Mouse (Mus musculus) ES-CJ7 (cell line): ENCODE measurements around the gene Gpr153.

Experiments
- DNase-seq: peaks from one replicate; pipeline ENCODE4 v3.0.0; 2011; ENCODE audit warnings: low read depth, low spot score

Gene Gpr153

DNA sequence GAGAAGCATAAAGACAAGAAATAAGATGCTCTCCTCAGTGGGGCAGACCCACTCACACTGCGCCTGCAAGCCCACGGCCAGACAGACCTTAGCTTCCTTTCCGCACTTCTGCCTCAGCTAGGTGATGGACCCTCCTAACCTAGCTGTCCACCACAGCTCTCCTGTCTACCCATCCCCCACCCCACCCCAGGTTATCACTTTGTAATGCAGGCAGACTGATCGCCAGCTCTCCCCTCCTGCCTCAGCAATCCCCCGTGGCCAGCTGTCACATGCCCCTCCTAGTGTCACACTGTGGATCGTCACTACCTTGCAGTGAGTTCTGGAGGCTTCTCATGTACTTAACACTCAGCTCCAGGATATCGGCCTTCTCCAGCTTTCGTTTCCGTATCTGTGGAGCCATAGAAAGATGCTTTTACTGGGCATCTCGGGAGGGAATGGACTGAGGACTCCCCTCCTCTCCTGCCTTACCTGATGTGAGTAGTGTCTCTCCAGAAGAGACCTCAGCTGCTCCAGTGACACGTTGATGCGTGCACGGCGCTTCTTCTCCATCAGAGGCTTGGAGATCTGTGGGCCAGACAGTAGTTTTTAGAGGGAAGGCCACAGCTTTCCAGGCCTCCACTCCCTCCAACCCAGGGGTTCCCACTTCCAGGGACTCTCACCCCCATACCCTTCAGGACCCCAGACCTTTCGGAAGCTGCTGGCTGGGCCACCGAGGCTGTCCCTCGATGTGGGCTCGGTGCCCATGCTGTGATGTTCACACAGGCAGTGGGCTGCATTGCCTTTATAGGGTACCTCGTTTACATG lies 13.5 kb downstream of the Gpr153 start:
- DNase-seq: no peak

DNA sequence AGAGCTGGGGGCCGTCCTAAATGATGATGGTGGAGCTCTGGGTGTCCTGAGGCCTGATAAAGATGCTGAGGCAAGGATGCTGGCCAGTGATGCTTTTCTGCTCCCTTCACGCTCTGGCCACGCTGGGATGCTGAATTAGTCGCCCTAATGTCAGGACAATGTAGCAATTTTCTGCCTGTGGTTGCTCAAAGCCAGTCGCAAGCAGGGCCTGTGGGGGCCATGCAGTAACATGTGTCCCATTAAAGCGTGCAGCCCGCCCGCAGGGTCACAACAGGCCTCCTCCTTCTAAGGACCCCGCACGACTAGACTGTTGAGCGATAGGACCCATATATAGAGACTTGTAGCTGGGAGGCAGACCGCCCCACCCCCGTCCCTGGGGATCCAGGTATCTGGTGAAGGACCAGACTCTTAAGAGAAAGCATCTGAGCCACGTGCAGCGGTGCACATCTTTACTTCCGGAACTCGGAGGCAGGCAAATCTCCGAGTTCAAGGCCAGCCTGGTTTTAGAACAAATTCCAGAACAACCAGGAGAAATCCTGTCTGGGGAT lies 14.4 kb downstream of the Gpr153 start:
- no peak for DNase-seq

DNA sequence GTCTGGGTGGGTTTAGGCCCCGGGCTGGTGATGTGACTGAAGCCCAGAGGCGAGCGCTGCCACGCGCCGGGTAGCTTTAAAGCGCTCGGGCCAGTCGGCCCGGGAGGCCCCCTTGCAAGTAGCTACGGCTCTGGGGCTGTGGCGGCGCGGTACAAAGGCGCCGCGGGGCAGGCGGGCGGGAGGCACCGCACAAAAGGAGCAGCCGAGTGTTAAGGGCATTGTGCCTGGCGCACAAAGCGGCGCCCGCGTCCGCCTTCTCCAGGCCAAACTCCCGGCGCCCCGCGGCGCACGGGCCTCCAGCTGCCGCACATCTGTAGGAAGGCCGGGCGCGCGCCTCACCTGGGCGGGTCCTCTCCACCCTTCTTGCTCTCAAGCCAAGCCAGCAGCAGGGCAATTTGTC lies 16.4 kb downstream of the Gpr153 start:
- peak; percentile 84 for DNase-seq

DNA sequence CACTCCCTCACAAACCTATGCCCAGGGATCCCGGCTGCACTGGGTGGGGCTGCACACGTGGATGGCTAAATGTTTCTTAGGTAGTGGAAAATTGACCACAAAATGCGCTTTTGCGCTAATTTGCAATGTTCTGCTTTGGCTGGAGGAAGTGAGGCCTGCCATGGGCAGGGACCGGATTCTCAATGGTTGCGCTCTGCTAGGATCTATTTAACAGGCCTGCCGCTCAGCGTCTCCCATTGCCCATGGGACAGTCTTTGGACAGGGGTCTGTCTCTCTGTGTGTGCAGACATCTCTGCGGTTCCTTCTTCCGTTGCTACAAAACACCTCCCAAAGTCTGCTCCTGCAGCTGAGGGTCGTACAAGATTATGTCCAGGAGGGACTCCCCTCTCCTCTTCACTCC lies 17.0 kb downstream of the Gpr153 start:
- no peak for DNase-seq

DNA sequence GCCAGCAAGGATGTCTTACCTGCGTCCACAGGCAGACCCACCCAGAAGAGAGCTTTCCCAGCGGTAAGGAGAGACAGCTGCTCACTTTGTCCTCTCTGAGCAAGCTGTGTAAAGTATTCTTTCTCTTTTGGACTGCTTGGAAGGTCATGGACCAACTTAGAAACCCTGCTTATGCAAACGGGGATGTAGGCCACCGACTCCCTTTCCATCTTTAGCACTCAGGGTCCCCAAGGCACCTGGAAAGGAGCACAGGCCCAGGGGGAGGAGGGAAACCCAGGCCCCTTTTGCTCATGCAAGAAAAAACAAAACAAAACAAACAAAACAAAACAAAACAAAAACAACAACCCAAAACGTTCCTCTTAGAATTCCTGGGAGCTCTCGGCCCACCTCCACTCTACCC lies 17.5 kb downstream of the Gpr153 start, which contains the start of gene Hes3:
Gene Hes3, minus strand, starts transcription at position 101 of the 400 bp plus-strand sequence.
- DNase-seq: no peak

DNA sequence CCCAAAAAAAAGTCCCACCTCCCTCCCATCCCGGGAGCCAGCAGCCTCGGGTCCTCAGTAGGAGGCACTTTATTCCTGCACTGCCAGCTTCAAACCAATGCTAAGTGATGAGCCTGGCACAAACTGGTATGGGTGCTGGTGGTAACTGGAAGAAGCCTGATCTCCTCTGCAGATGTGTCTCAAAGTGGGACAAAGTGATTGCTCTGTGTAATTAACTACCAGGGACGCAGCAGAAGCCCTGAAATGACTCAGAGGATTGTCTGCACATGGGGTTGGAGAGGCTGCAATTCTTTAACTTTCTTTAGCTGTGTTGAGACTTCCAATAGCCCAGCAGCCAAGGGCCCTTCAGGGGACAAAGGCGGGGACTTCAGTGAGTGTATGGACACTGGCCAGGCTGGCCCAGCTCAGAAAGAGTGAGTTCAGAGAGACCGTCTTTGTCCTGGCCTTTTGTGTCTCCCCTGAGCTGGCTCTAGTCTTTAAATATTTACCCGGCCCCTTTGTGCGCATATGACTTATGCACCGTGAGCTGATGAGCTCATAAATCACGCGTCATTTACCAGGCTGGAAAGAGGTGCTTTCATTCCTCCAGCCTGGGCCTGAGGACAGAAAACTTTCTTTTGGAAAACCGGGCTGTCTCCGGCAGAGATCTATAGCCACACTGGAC lies 18.2 kb downstream of the Gpr153 start:
- DNase-seq: no peak

DNA sequence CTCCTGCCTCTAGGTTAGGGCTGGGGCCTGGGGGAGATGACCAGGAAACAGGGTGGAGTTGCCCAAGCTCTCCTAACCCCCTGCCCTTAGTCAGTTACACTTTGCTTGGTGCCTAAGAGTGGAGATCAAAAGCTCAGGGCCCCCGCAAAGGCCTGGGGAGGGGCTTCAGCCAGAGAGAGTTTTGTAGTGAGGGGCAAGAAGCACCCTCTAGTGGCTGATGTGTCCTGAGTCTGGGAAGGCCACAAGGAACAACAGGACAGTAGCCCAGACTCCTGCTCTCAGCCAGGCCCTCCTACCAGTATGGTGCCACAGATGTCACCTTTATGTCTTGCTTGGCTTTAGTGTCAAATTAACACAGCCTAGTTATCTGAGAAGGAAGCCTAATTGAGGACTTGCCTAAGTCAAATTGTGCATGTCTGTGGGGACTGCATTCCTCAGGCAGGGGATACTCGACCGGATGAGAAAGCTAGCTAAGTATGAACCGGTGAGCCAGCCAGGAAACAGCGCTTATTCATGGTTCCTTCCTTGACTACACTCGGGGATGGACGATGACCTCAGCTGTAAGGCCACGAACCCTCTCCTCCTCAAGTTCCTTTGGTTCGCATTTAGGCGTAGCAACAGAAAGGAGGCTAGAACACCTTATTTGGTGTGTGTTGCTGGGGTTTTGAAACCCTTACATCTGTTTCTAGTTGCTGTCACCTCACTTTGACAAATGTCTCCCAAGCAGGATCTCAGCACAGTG lies 20.3 kb downstream of the Gpr153 start:
- DNase-seq: peak; percentile 58

DNA sequence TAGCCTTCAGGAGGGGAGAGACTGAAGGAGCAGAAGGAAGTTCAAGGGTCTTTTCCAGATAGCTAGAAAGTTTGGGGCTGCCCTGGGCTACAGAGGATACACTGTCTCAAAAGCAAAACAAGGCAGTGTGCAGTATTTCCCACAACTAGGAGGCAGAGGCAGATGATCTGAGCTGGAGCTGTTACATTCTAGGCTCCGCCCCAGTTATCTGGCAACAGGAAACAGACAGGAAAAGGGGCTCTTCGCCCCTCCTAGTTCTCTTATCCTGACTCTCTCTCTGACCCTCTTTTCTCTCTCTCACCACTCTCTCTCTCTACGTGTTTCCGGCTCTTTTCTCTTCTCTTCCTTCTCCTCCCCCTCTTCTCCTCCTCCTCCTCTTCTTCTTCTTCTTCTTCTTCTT lies 21.9 kb downstream of the Gpr153 start:
- no peak for DNase-seq

DNA sequence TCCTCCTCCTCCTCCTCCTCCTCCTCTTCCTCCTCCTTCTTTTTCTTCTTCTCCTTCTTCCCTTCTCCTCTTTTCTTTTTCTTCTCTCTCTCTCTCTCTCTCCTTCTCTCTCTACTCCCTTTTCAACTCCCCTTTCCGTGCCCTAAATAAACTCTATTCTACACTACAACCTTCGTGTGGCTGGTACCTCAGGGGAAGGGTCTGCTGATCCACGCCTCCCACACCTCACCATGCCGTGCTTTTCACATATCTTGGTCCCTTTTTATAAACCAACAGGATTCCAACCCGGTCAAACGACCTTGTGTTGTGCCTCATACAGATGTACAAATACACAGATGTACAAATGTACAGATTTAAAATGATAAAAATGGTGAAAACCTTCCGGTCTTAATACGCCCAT lies 22.3 kb downstream of the Gpr153 start:
- DNase-seq: no peak

DNA sequence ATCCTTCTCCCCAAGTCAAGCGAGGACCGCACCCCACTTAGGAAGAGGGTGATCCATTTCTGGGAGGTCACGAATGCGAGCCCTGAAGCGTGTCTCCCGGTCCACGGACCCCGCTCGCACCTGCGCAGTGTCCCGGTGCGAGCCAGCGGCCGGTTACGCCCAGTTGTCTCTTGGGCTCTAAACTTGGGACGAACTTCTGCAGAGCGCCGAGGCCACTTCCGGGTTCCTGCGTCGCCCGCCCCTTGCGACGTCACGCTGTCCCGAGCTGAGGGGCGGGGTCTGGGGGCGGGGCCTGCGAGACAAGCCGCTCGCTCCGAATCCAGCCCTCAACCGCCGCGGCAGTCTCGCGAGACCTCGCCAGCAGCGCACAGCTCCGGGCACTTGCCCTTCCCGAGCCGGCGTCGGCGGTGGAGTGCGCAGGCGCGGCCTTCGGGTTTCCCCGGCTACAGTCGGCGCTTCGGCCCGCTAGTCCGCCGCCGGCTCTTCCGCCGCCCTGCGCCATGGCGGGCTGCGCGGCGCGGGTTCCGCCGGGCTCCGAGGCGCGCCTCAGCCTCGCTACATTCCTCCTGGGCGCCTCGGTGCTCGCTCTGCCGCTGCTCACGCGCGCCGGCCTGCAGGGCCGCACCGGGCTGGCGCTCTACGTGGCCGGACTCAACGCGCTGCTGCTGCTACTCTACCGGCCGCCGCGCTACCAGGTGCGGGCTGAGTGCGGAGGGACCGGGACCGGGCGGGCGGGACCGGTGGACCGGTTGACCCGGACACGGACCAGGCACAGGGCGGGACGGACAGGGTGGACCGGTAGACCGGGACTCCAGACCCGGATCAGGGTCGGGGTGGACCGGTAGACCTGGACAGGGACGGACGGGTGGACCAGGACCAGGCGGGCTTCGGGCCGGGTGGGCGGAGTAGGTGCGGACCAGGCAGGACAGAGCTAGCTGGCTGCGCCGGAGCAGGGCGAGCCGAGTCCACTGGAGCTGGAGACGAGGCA lies 23.1 kb downstream of the Gpr153 start, which contains the start of gene Icmt:
Gene Icmt, plus strand, starts transcription at position 354 of the 988 bp plus-strand sequence.
- peak; percentile 99 for DNase-seq

DNA sequence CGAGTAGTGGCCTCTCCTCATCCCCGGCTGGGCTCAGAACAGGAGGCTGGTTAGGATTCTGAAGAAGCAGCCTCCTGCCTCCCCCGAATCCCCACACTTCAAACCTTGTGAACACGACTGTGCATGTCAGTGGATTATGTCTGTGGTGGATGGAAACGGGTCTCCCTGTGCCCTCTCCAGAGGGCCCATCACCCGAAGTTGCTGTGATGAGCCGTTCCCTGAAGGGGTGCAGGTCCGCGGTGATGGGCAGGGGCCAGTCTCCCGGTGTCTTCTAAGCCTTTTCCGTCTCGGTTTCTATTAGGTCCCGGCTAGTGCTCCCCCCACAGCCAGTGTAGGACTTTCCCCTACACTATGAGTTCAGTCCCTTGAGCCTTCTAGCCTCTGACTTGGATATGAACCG lies 24.8 kb downstream of the Gpr153 start:
- no peak for DNase-seq

DNA sequence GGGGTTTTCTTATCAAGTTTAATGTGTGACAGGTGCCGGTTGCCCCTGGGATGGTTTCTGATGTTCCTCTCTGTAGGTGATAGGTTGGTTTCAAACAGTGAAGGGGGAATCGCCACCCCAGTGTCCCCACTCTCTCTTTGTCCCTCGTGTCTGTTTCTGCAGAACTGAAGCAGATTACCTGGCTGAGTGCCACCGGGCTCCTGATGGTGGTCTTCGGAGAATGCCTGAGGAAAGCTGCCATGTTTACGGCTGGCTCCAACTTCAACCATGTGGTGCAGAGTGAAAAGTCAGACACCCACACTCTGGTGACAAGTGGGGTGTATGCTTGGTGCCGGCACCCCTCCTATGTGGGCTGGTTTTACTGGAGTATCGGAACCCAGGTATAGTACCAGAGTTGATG lies 26.3 kb downstream of the Gpr153 start:
- no peak for DNase-seq

DNA sequence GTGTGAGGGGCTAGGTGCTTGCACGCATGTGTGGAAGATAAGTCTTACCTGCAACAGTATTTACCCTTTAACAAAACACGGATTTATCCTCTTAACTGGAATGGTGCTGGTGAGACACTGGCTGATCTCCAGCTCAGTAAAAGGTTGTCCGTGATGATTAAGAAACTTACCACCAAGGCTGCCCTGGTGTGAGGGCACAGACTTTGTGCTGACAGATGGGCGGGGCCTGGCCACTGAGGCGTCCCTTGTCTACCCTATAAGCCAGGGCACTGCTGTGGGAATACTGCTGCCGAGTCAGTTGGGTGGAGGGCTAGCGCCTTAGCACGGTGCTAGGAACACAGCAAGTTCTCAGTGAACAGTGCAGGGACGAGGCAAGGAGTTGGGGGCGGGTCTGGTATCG lies 28.0 kb downstream of the Gpr153 start:
- DNase-seq: no peak

DNA sequence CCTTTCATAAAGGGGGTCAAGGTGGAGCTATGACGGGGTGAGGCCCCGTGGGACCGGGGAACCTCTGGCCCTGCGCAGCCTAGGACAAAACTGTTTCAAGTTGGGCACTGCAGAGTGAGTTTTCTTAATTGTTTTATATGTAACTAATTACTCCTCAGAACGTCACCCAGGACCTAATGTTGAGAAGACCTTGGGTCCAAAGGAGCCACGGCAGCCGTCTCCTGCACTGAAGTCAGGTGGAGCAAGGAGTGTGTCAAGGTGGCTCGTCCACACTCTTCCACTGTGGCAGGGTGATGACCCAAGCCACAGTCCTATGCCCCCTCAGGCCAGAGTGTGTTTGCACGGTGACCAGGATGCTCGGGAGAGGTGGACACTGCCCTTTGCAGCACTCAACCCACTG lies 29.1 kb downstream of the Gpr153 start:
- no peak for DNase-seq

DNA sequence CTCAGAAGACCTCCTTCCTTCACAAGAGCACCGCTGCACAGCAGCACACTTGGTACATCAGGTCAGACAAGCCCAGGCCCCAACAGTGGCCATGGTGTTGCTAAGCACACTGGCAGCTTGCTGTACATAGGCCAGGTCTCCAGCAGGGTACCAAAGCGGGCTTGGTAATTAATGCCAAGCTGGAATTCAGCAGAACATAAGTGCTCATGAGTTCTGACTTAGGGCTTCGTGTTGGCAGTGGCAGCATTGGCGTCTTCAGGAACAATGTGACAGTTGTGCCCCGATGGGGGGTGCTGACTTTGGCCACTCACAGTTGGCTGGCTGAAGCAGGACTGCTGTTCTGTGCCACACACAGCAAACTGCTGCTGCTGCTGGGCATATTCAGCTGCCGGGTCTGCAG lies 30.7 kb downstream of the Gpr153 start:
- no peak for DNase-seq

DNA sequence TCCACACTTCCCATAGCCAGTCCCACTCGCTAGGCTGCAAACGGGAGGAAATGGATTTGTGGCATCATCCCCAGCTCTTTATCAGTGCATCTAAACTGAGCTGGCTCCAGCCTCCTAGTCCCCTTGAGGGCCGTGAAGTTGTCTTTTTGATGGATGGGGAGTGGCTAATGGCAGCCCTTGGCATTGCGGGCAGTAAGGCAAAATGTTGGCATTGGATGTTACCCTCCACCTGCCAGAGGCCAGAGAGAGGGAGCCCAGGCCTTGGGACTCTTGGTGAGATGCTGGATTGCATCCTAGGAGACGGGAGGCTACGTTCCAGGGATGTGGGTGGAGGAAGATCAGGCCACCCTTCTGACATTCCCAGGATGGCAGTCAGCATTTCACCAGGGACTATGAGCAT lies 32.0 kb downstream of the Gpr153 start:
- DNase-seq: no peak

DNA sequence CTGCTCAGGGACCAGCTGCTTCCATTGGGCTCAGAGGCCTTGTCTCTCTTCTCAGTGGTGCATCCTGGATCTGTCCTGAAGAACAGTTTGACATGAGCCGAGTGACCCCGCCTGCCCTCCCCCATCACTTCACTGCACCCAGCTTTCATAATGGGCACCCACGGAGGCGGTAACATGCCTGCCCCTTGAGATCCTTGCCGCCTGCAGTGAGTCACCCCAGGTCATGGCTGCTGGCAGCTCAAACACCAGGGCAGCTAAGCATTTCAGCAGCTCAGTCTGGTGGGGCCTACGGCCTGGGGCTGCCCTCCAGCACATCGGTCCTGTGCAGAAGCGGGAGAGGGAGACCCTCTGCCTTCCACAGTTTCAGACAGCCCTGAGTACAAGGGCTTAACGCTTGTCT lies 33.5 kb downstream of the Gpr153 start:
- no peak for DNase-seq

DNA sequence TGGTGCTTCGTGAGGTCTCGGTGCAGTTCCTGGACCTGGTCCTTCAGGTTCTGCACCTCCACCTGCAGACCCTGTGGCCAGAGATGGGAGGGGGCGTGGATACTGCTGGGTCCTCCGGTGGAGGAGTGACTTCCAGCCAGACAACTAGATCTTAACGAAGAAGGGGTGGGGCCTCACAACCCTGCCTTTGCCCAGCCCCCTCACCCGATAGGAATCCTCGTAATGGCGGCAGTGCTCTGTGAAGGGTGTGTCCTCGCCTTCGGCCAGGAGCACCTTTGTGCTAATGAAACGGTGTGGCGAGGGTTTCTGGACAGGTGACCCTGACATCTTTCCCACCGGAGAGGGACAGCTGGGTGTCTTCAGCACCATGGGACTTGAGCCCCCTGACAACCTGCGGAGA lies 38.2 kb downstream of the Gpr153 start:
- peak; percentile 73 for DNase-seq

DNA sequence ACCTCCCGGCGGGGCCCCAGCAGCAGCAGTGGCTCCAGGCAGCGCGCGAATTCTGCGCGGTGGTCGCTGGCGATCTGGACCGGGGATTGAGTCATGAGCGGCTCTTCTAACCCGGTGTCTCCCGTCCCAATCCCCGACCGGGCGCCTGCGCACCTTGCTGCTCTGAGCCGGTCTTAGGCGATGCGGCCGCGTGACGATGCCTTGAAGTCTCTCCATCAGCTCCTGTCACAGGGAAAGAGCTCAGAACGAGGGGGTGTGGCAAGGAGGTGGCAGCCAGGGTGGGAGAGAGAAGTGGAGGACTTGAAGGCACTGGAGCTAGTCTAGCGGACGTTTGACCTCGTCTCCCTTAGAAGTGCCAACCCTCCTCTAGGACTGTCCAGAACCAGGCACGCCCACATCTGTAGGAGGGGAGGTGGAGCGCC lies 39.2 kb downstream of the Gpr153 start:
- no peak for DNase-seq

DNA sequence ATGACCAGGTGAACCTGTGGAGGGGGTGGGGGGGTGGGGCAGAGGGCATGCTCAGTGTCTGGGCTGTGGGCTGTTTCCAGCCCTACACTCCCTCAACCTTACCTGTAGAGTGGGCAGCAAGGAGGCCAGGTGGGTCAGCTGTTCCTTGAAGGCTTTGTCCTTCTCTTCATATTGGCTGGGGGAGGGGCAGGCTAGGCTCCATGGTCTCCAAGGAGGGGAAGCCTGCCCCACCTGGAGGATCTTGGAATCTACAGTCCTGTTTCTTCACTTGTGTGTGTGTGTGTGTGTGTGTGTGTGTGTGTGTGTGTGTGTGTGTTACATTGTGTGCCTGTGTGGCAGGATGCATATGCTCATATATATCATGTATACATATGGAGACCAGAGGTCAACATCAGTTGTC lies 39.9 kb downstream of the Gpr153 start:
- DNase-seq: peak; percentile 60
